Mouse (Mus musculus): Measurements from ENCODE around the gene Pla2g1b. TPM values are rescaled to one million over a fixed set of nuclear protein-coding genes. Genes with fewer than 3 reads are reported as not detected.

Pla2g1b gene
- polyA plus RNA-seq, 1 experiment from 2014 or later, result not detected

GRCm38 (mm10) chr5:115509790-115510689, 44.0 kb downstream of the Pla2g1b start:
- H3K36me3 ChIP-seq (ENCODE audit: control insufficient read depth, insufficient read depth, low read length), result no peaks in the 10 kb centered on the region; the same call in 1 of the 2 replicates
- H3K27ac ChIP-seq (replicated peaks in 1 of 2; ENCODE audit: control insufficient read depth in 1 of 2, insufficient read depth in 1 of 2, low read depth in 2 of 2, low read length in 2 of 2), result peak overlapping the region; percentile 59 to 73
- WGBS, result 70% methylated on average over 15 of the region's 15 CpGs
- H3K27me3 ChIP-seq (ENCODE audit: control insufficient read depth, insufficient read depth, low read length), result no peaks in the 10 kb centered on the region
- peak overlapping the region; percentile 96 to 98 for H3K4me3 ChIP-seq (ENCODE audit: control insufficient read depth in 1 of 2, insufficient read depth in 1 of 2, low read depth in 1 of 2, low read length in 2 of 2)
- H3K4me2 ChIP-seq (ENCODE audit: low read length), result peak overlapping the region; percentile 90
- peaks cover 37 to 50% of the 10 kb centered on the region in 2 experiments for H3K4me1 ChIP-seq (ENCODE audit: control insufficient read depth in 2 of 2, insufficient read depth in 2 of 2, low read length in 2 of 2)
- no peak for ATAC-seq (ENCODE audit: insufficient number of reproducible peaks, insufficient read depth, low FRiP score, low read depth)
- peak overlapping the region; percentile 56 for H3K9ac ChIP-seq (ENCODE audit: low read length)
- H3K9me3 ChIP-seq (ENCODE audit: control insufficient read depth, low read length), result no peaks in the 10 kb centered on the region

- Histone ChIP-seq H3K9me3 (ENCODE audit: control insufficient read depth, low read length) (no peaks in the 10 kb centered on the region), H3K9ac (ENCODE audit: low read length) (no peak overlapping the region), H3K4me2 (ENCODE audit: low read length) (no peak overlapping the region), H3K27ac (replicated peaks in 1 of 2; ENCODE audit: control insufficient read depth in 1 of 2, insufficient read depth in 1 of 2, low read depth in 2 of 2, low read length in 2 of 2) (no peak overlapping the region), H3K36me3 (ENCODE audit: control insufficient read depth, insufficient read depth, low read length) (peaks cover under 1% of the 10 kb centered on the region; the same call in 1 of the 2 replicates), H3K4me3 (ENCODE audit: control insufficient read depth in 1 of 2, insufficient read depth in 1 of 2, low read depth in 1 of 2, low read length in 2 of 2) (no peak overlapping the region), H3K27me3 (ENCODE audit: control insufficient read depth, insufficient read depth, low read length) (no peaks in the 10 kb centered on the region), H3K4me1 (ENCODE audit: control insufficient read depth in 2 of 2, insufficient read depth in 2 of 2, low read length in 2 of 2) (peaks cover 41 to 60% of the 10 kb centered on the region in 2 experiments)
- 95% methylated on average over 7 of the region's 7 CpGs for WGBS
- no peak for ATAC-seq (ENCODE audit: insufficient number of reproducible peaks, insufficient read depth, low FRiP score, low read depth)
Observed at GRCm38 (mm10) chr5:115512375-115512774, 46.3 kb downstream of the Pla2g1b start.

GRCm38 (mm10) chr5:115513246-115513645, 47.2 kb downstream of the Pla2g1b start:
- Histone ChIP-seq H3K36me3 (ENCODE audit: control insufficient read depth, insufficient read depth, low read length) (peaks cover 3% of the 10 kb centered on the region; the same call in 1 of the 2 replicates), H3K9me3 (ENCODE audit: control insufficient read depth, low read length) (no peaks in the 10 kb centered on the region), H3K4me1 (ENCODE audit: control insufficient read depth in 2 of 2, insufficient read depth in 2 of 2, low read length in 2 of 2) (peaks cover 34 to 51% of the 10 kb centered on the region in 2 experiments), H3K27me3 (ENCODE audit: control insufficient read depth, insufficient read depth, low read length) (no peaks in the 10 kb centered on the region), H3K4me2 (ENCODE audit: low read length) (no peak overlapping the region), H3K27ac (replicated peaks in 1 of 2; ENCODE audit: control insufficient read depth in 1 of 2, insufficient read depth in 1 of 2, low read depth in 2 of 2, low read length in 2 of 2) (no peak overlapping the region), H3K9ac (ENCODE audit: low read length) (no peak overlapping the region), H3K4me3 (ENCODE audit: control insufficient read depth in 1 of 2, insufficient read depth in 1 of 2, low read depth in 1 of 2, low read length in 2 of 2) (no peak overlapping the region)
- ATAC-seq (ENCODE audit: insufficient number of reproducible peaks, insufficient read depth, low FRiP score, low read depth), result no peak
- 95% methylated on average over 14 of the region's 14 CpGs for WGBS

- WGBS, result 89% methylated on average over 16 of the region's 16 CpGs
- Histone ChIP-seq H3K27ac (replicated peaks in 1 of 2; ENCODE audit: control insufficient read depth in 1 of 2, insufficient read depth in 1 of 2, low read depth in 2 of 2, low read length in 2 of 2) (peak overlapping the region in 1 of 2 experiments; percentile 92; a peak in 1 of 4 replicates), H3K36me3 (ENCODE audit: control insufficient read depth, insufficient read depth, low read length) (peaks cover 3% of the 10 kb centered on the region; the same call in 1 of the 2 replicates), H3K4me2 (ENCODE audit: low read length) (no peak overlapping the region), H3K9me3 (ENCODE audit: control insufficient read depth, low read length) (no peaks in the 10 kb centered on the region), H3K4me3 (ENCODE audit: control insufficient read depth in 1 of 2, insufficient read depth in 1 of 2, low read depth in 1 of 2, low read length in 2 of 2) (no peak overlapping the region), H3K27me3 (ENCODE audit: control insufficient read depth, insufficient read depth, low read length) (no peaks in the 10 kb centered on the region), H3K4me1 (ENCODE audit: control insufficient read depth in 2 of 2, insufficient read depth in 2 of 2, low read length in 2 of 2) (peaks cover 31 to 47% of the 10 kb centered on the region in 2 experiments), H3K9ac (ENCODE audit: low read length) (no peak overlapping the region)
- ATAC-seq (ENCODE audit: insufficient number of reproducible peaks, insufficient read depth, low FRiP score, low read depth), result no peak
Observed at GRCm38 (mm10) chr5:115513721-115514120, 47.7 kb downstream of the Pla2g1b start.

- WGBS, result 85% methylated on average over 6 of the region's 6 CpGs
- H3K9ac ChIP-seq (ENCODE audit: low read length), result peak overlapping the region; percentile 62; the same call in 1 of the 2 replicates
- no peak for ATAC-seq (ENCODE audit: insufficient number of reproducible peaks, insufficient read depth, low FRiP score, low read depth)
- H3K27ac ChIP-seq (replicated peaks in 1 of 2; ENCODE audit: control insufficient read depth in 1 of 2, insufficient read depth in 1 of 2, low read depth in 2 of 2, low read length in 2 of 2), result peak overlapping the region; percentile 58 to 92
- no peaks in the 10 kb centered on the region for H3K27me3 ChIP-seq (ENCODE audit: control insufficient read depth, insufficient read depth, low read length)
- peaks cover 3% of the 10 kb centered on the region; the same call in 1 of the 2 replicates for H3K36me3 ChIP-seq (ENCODE audit: control insufficient read depth, insufficient read depth, low read length)
- peaks cover 29 to 40% of the 10 kb centered on the region in 2 experiments for H3K4me1 ChIP-seq (ENCODE audit: control insufficient read depth in 2 of 2, insufficient read depth in 2 of 2, low read length in 2 of 2)
- H3K4me2 ChIP-seq (ENCODE audit: low read length), result peak overlapping the region; percentile 35
- no peak overlapping the region for H3K4me3 ChIP-seq (ENCODE audit: control insufficient read depth in 1 of 2, insufficient read depth in 1 of 2, low read depth in 1 of 2, low read length in 2 of 2)
- no peaks in the 10 kb centered on the region for H3K9me3 ChIP-seq (ENCODE audit: control insufficient read depth, low read length)
Observed at GRCm38 (mm10) chr5:115514346-115514745, 48.3 kb downstream of the Pla2g1b start.

GRCm38 (mm10) chr5:115514896-115515587, 49.0 kb downstream of the Pla2g1b start:
- Histone ChIP-seq H3K27me3 (ENCODE audit: control insufficient read depth, insufficient read depth, low read length) (no peaks in the 10 kb centered on the region), H3K4me1 (ENCODE audit: control insufficient read depth in 2 of 2, insufficient read depth in 2 of 2, low read length in 2 of 2) (peaks cover 25 to 35% of the 10 kb centered on the region in 2 experiments), H3K27ac (replicated peaks in 1 of 2; ENCODE audit: control insufficient read depth in 1 of 2, insufficient read depth in 1 of 2, low read depth in 2 of 2, low read length in 2 of 2) (peak overlapping the region; percentile 58 to 92), H3K36me3 (ENCODE audit: control insufficient read depth, insufficient read depth, low read length) (peaks cover 3% of the 10 kb centered on the region; the same call in 1 of the 2 replicates), H3K9ac (ENCODE audit: low read length) (peak overlapping the region; percentile 62), H3K4me2 (ENCODE audit: low read length) (peak overlapping the region; percentile 39), H3K4me3 (ENCODE audit: control insufficient read depth in 1 of 2, insufficient read depth in 1 of 2, low read depth in 1 of 2, low read length in 2 of 2) (no peak overlapping the region), H3K9me3 (ENCODE audit: control insufficient read depth, low read length) (no peaks in the 10 kb centered on the region)
- WGBS, result 43% methylated on average over 20 of the region's 20 CpGs
- ATAC-seq (ENCODE audit: insufficient number of reproducible peaks, insufficient read depth, low FRiP score, low read depth), result peak; percentile 79

Measured in heart, embryonic 14.5 days (tissue).